Mouse (Mus musculus) frontal cortex, postnatal 10 days (tissue): ENCODE measurements at regions not wholly inside any gene's neighbourhood (a gene's known extent, or its start where the extent isn't known, plus 50 kb on each side); places are given as distances from the start of the nearest gene placed in this dataset.
"Not testable (repeated sequence)": the region's sequence is repeated elsewhere in the genome, so short reads cannot be mapped to it uniquely, and the experiment has no call there.

ENCODE experiments used
- DNase-seq, 2 experiments: peaks; one replicate each; pipeline ENCODE4 v3.0.0; 2022; ENCODE audit warnings: low spot score in 2 of 2, mixed read lengths in 1 of 2

DNA sequence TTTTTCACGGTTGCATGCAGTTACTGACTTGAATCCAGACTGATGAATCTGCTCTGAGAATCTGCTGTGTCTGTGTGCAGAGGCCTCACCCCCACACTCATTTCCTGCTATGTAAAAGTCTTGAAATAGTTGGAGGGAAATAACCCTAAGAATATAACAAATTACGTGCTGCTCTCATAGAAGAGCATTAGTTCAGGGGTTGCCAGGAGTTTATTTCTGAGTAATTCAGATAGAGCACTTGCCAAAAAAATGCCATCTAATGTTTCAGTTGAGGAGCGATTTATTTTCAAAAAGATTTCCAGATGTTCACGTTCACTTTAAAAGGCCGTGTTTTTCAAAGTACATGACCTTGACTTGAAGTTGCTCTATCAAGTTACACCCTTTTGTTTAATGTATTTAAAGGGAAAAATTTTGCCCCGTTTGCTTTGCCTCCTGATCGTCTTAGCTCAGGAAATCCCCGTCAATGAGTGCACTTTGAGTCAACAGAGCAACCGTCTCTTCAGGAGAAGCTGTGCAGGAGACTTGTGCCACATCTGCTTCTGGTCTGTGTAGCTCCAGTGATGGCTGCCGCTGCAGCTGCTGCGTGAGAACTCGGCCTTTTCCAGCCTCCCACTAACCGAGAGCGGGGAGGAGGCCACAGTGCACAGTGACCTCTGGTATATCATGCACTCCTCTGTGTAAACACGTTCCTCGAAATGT lies 50.9 kb upstream of the Sec61g start:
- no peak for DNase-seq

DNA sequence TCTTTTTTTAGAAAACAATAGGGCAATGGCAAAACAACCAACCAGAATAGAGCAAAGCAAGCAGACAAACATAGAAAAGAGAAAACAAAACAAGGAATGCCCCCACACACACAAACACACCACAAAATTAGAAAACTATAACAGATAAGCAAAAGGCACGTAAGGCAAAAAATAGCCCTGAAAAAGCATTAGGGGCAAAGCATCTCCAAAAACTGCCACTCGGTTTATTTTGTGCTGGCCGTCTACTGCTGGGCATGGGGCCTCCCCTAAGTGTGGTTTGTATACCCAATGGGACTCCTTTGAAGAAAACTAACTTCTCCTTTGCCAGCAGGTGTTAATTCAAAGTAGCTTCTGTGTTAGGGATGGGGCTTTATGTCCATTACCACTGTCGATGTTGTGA lies 53.4 kb upstream of the Sec61g start:
- no peak for DNase-seq

DNA sequence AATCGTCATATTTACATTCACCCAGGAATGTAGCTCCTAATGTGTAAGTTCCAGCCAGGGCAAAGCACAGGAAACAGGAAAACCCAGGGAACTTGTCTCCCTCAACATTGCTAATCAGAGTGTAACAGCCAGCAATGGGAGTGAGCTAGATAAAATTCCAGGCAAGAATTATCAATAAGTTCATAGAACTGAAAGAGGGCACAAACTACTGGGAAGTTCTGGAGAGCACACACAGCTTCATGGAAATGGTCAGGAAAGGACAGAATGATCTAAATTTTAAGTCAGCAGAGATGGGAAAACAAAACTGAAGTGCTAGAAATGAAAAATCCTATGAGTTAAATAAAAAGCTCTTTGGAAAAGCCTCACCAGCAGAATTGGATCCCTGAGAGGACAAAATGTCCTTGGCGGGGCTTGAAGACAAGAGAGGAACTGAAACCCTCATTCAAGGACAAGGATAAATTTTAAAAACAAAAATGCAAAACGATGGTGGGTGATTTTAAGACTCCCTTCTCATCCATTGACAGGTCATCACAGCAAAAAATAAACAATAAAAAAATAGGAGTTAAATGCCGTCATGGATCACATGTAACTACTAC lies 80.9 kb upstream of the Sec61g start:
- no peak for DNase-seq

DNA sequence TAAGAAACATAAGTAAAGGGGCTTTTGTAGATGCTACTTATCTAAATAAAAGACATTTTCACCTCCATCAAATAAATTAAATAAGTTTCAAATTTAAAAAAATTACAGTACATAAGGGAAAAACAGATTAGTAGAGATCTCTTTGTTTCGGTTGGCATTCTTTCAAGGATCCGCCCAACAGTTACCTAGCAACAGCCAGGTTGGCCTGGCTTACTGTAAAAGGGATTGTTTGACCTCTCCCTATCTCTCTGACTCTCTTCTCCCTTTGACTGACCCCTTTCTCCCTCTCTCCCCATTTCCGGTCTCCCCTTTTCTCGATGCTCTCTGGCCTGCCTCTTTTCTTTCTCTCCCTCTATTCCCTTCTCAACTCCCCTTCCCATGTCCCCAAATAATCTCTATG lies 82.3 kb upstream of the Sec61g start:
- no peak for DNase-seq

GRCm38 (mm10) chr11:16591471-16591921 lies 83.2 kb upstream of the Sec61g start:
- peak; percentile 52 to 75 for DNase-seq

DNA sequence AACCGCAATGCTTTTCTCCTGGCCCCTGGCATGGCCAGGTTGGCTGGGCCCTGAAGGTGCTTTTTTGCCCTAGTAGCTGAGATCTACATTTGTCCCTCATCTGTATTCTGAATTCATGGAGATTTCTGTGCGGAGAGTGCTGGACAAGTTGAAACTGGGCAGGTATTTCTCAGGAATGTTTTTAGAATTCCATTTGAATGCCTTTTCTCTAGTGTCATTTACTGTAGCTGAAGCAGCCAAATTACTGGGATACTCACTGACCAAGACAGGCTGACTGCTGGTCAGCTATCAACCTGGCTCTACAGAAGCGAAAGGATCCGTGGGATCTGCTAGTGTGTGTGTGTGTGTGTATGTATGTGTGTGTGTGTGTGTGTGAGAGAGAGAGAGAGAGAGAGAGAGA lies 83.7 kb upstream of the Sec61g start:
- no peak for DNase-seq

- DNase-seq, result no peak
These were observed 84.5 kb upstream of the Sec61g start for GRCm38 (mm10) chr11:16592766-16593165.

DNA sequence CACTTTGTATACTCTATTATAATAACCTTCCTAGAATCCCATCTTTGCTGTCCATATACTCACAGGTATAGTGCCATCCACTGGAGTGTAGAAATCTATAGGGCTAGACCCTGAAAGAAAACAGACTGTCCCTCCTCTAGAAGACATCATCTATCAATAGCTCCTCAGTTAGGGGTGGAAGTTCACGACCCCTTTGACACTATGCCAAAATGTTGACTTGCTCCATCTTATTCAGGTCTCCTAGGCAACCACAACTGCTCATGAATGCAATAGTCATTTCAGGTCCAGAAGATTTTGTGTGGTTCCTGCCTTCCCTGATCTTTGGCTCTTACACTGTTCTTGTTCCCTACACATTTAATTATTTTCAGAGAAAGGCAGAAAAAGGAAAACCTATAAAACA lies 86.5 kb upstream of the Sec61g start:
- no peak for DNase-seq

GRCm38 (mm10) chr11:16597038-16597830 lies 89.0 kb upstream of the Sec61g start:
- DNase-seq, result no peak

GRCm38 (mm10) chr11:16602947-16603346 lies 94.7 kb upstream of the Sec61g start:
- no peak for DNase-seq

- no peak for DNase-seq
These were observed 98.3 kb upstream of the Sec61g start for GRCm38 (mm10) chr11:16606435-16607214.

DNA sequence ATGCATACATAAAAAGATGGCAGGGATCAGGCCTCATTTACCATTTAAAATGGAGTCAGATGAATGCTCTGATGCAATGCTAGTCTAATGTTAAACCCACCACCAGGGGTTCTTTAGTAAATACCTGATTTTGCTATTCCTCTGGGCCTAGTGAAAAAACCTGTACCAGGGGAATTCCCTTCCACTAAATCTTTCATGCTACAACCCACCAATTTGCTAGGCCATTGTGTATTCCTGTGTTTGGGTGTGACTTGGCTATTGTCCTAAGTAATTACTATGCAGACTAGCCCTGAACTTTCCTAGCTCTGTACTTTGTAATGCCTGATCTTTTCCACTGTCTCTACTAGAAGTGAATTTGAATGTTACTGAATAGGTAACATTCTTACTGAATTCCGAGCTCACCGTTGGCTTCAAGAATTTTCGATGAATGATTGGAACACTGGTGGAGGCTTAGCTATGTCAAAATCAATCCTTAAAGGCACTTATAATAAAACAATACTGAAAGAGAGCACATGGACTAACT lies 99.7 kb upstream of the Sec61g start:
- DNase-seq, result not testable (repeated sequence)

DNA sequence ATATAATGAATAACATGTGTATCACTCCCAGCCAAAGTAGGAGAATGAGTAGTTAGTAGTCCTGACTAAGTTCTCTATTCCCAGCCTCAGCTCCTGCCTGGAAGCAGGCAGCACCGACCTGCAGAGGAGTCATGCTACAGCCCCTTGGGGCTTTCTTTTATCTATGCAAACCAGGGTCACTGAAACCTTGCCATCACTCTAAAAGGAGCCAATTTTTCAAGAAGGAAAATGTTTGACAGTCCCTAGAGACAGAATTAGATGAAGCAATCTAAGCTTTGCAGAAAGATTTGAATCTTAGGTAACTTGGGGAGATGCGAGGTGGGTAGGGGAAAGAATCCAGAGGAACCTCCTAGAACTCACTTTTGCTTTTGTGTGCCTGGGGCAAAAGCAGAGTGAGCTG lies 103.5 kb upstream of the Sec61g start:
- DNase-seq, result no peak

GRCm38 (mm10) chr11:16612524-16612923 lies 104.2 kb upstream of the Sec61g start:
- DNase-seq, result no peak

DNA sequence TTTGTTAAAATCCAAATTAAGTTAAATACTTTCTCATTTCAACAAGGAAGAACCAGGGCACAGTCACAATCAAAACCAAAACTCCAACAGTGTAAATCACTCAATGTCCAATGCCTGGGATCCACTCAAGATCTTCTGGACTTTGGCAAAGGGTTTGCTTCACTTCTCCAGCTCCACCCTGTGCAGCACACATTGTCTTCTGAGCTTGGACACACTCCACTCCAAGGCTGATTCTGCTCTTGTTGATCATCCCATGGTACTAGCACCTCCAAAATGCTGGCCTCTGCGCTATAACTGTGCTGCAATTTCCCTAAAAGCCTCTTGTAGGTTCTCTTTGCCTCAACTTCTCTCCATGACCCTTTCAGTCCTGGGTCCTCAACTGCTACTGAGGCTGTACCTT lies 111.5 kb upstream of the Sec61g start:
- DNase-seq, result no peak

GRCm38 (mm10) chr11:16623694-16624093 lies 115.4 kb upstream of the Sec61g start:
- DNase-seq, result no peak

GRCm38 (mm10) chr11:16627294-16628085 lies 119.2 kb upstream of the Sec61g start:
- peak; percentile 7 to 19 for DNase-seq

DNA sequence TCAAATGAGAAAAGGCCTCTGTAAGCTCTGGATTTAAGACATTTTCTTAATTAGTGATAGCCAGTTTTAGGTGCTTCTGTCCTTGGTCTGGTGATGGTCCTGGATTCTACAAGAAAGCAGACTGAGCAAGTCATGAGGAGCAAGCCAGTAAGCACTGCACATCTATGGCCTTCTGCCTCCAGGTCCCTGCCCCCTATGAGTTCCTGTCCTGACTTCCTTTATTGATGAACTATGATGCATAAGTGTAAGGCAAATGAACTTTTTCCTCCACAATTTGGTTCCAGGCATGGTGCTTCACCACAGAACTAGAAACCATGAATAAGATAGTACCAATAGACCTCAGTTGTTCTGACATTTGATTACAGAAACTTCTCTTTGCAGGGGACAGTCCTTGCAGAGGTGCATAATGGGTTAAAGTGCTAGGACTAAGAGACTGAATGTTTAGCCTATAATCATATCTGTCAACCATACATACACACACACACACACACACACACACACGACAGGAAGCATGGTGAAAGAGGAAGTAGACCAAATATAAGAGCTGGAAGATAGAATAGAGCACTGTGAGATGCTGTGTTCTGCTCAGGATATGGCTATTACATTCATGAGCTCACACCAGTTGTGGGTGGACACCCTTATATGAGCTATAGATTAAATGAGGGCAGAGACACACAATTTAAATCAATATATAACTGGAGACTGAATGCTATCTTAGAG lies 121.3 kb upstream of the Sec61g start:
- DNase-seq, result no peak

GRCm38 (mm10) chr11:16635796-16636195 lies 116.2 kb upstream of the Egfr start:
- DNase-seq, result not testable (repeated sequence)

DNA sequence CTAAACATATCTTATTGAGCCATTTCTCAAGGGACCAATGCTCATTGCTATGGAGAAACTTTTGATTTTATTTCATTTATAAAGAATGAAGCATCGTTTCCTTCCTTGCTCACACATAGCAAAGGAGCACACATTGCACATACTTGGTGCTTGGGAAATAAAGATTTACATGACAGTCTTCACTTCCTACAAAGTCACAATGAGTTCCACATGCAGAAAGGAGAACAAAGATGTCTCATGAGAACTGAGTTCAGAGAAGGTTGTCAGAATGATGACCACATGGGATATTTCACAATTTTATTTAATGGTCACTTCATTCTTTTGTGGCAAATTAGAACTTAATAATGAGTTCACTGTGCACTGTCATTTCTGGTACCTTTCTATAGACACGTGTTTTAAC lies 114.3 kb upstream of the Egfr start:
- DNase-seq, result no peak
